Mouse (Mus musculus) hindbrain, embryonic 11.5 days (tissue): ENCODE measurements around the gene Prickle2. TPM values are rescaled to one million over a fixed set of nuclear protein-coding genes. Genes with fewer than 3 reads are reported as not detected.

Source experiments
- ATAC-seq: fragments of 200-750 bp; cut with Nextera tagmentation; 2 replicates; pipeline ENCODE4 v1.8.0; 2017; ENCODE audit warnings: mild to moderate bottlenecking, moderate TSS enrichment, moderate library complexity; ENCODE audit not compliant: low FRiP score
- DNase-seq: peaks from one replicate; pipeline ENCODE4 v3.0.0-alpha.2; 2015; ENCODE audit warnings: low spot score
- H3K27ac ChIP-seq: fragments of 300-500 bp; sonication (generic); 2 replicates; pipeline ENCODE4 v1.5.1; 2014; ENCODE audit warnings: mild to moderate bottlenecking, low read depth, low read length
- H3K27me3 ChIP-seq: fragments of 300-500 bp; sonication (generic); 2 replicates; pipeline ENCODE4 v1.6.1; 2014; ENCODE audit warnings: mild to moderate bottlenecking, low read length, moderate library complexity, mixed read lengths; ENCODE audit not compliant: control insufficient read depth, insufficient read depth
- H3K36me3 ChIP-seq: fragments of 300-500 bp; sonication (generic); 2 replicates; pipeline ENCODE4 v1.6.1; 2014; ENCODE audit warnings: mild to moderate bottlenecking, low read length, moderate library complexity, mixed read lengths; ENCODE audit not compliant: control insufficient read depth, insufficient read depth
- H3K4me1 ChIP-seq: fragments of 300-500 bp; sonication (generic); replicated peaks from 2 replicates; pipeline ENCODE4 v1.6.1; 2014; ENCODE audit warnings: low read length, mixed read lengths; ENCODE audit not compliant: control insufficient read depth, insufficient read depth
- H3K4me2 ChIP-seq: fragments of 300-500 bp; sonication (generic); replicated peaks from 2 replicates; pipeline ENCODE4 v1.6.1; 2014; ENCODE audit warnings: mild to moderate bottlenecking, low read depth, low read length
- H3K4me3 ChIP-seq: fragments of 300-500 bp; sonication (generic); 2 replicates; pipeline ENCODE4 v1.5.1; 2014; ENCODE audit warnings: low read depth, low read length
- H3K9ac ChIP-seq: fragments of 300-500 bp; sonication (generic); 2 replicates; pipeline ENCODE4 v1.6.1; 2014; ENCODE audit warnings: low read depth, low read length
- H3K9me3 ChIP-seq: fragments of 300-500 bp; sonication (generic); 2 replicates; pipeline ENCODE4 v1.6.1; 2016; ENCODE audit warnings: low read length; ENCODE audit not compliant: control insufficient read depth
- WGBS: fragments of 180-500 bp; shearing (Covaris S2); extraction: QIAGEN DNeasy Blood & Tissue Kit; methylation state at CpG from one replicate; pipeline ENCODE4 v1.1.7; 2014; 5-methylcytosine and 5-hydroxymethylcytosine counted together
- polyA plus RNA-seq: library from polyadenylated mRNA; unstranded; fragments of >200 nt; fragmentation: Nextera tagmentation; extraction: Ambion mirVana; gene quantifications from 2 replicates; pipeline ENCODE4 v1.2.1, GENCODE M21; 2014

Prickle2 gene
- polyA plus RNA-seq, 1 experiment from 2014 or later: 10.0 TPM

DNA sequence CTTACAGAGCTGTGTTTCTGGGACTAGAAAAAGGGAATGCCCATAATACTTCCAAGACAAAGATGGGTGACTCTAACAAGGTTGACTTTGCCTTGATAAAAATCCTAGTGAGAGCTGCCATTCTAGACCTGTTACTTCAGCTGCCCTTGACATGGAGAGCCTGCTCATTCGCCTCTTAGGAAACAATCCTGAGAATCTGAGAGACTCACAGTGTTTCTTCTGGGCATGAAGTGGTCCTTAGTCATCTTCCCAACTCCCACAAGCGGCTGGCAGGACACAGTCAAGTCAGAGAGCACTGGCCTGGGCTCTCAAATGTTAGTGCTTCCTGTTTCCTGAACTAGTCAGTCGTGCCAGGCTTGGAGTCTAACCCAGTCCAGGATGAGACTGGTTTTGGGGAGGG, 281.0 kb downstream of the Prickle2 start:
- no peak for ATAC-seq
- H3K27ac ChIP-seq: no peak overlapping the region
- H3K4me1 ChIP-seq: no peaks in the 10 kb centered on the region
- no peak overlapping the region for H3K4me2 ChIP-seq
- H3K9me3 ChIP-seq: no peaks in the 10 kb centered on the region
- H3K27me3 ChIP-seq: no peaks in the 10 kb centered on the region
- no peaks in the 10 kb centered on the region for H3K36me3 ChIP-seq
- H3K4me3 ChIP-seq: no peak overlapping the region
- WGBS: 80% methylated on average over 3 of the region's 3 CpGs
- no peak overlapping the region for H3K9ac ChIP-seq
- DNase-seq: no peak

DNA sequence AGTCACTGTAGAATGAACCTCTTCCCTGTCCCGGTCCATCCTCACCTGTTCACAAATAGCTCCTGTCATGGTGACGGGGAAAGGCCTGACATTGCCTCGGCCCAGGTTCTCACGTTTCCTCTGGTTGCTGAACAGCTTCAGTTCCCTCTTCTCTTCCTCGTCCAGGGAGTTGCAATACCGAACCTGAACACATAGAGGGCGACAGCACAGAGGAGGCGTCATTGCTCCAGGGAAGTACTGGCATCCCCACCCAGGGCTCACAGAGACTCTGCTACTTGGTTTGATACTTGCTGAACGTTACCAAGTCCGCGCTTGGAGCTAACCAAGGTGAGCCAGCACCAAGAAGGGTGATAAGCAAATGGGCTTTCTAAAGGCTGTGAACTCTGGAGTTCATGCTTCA, 283.7 kb downstream of the Prickle2 start:
- no peaks in the 10 kb centered on the region for H3K9me3 ChIP-seq
- peak; percentile 57 for DNase-seq
- H3K4me1 ChIP-seq: no peaks in the 10 kb centered on the region
- WGBS: 53% methylated on average over 11 of the region's 11 CpGs
- no peak for ATAC-seq
- H3K27me3 ChIP-seq: no peaks in the 10 kb centered on the region
- no peak overlapping the region for H3K27ac ChIP-seq
- no peak overlapping the region for H3K9ac ChIP-seq
- no peak overlapping the region for H3K4me3 ChIP-seq
- no peak overlapping the region for H3K4me2 ChIP-seq
- no peaks in the 10 kb centered on the region for H3K36me3 ChIP-seq

DNA sequence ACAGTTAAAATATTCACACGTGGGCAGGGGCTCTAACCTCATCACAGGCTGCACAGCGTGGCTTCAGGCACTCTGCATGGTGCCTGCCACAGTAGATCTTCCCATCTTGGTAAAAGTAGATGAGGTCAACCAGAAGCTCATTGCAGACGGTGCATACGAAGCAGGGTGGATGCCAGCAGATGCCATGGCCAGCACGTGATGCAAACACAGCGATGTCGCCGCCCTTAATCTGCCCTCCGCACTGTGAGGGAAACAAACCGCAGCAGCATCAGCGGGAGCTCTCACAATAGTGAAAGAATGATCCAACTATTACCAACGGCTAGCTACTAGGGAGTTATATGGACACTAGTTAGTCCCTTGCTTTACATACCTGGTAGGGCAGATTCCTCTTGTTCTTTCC, 285.8 kb downstream of the Prickle2 start:
- Histone ChIP-seq H3K4me3 (no peak overlapping the region), H3K9me3 (no peaks in the 10 kb centered on the region), H3K36me3 (no peaks in the 10 kb centered on the region), H3K4me1 (no peaks in the 10 kb centered on the region), H3K9ac (no peak overlapping the region), H3K27ac (no peak overlapping the region), H3K4me2 (no peak overlapping the region), H3K27me3 (no peaks in the 10 kb centered on the region)
- no peak for ATAC-seq
- DNase-seq: no peak
- WGBS: 91% methylated on average over 12 of the region's 12 CpGs

DNA sequence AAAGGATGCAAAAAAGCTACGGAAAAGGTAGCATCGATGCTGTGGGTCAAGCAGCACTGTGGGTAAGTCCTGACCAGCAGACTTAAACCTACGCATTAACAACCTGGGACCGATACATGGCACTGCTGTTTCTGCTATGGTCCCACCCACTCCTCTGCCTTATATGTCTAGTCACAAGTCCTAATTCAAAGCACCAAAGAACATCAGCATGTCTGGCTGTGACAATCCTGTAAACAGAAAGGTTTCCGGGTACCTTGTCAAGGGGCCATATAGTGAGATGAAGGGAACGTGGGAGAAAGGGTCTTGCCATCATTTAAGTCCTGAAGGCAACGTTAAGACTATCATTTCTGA, 290.6 kb downstream of the Prickle2 start:
- Histone ChIP-seq H3K4me1 (no peaks in the 10 kb centered on the region), H3K27ac (no peak overlapping the region), H3K9me3 (no peaks in the 10 kb centered on the region), H3K36me3 (no peaks in the 10 kb centered on the region; the same call in 1 of the 2 replicates), H3K27me3 (no peaks in the 10 kb centered on the region), H3K9ac (no peak overlapping the region), H3K4me2 (no peak overlapping the region), H3K4me3 (no peak overlapping the region)
- ATAC-seq (no peak), DNase-seq (no peak)
- 90% methylated on average over 7 of the region's 7 CpGs for WGBS

DNA sequence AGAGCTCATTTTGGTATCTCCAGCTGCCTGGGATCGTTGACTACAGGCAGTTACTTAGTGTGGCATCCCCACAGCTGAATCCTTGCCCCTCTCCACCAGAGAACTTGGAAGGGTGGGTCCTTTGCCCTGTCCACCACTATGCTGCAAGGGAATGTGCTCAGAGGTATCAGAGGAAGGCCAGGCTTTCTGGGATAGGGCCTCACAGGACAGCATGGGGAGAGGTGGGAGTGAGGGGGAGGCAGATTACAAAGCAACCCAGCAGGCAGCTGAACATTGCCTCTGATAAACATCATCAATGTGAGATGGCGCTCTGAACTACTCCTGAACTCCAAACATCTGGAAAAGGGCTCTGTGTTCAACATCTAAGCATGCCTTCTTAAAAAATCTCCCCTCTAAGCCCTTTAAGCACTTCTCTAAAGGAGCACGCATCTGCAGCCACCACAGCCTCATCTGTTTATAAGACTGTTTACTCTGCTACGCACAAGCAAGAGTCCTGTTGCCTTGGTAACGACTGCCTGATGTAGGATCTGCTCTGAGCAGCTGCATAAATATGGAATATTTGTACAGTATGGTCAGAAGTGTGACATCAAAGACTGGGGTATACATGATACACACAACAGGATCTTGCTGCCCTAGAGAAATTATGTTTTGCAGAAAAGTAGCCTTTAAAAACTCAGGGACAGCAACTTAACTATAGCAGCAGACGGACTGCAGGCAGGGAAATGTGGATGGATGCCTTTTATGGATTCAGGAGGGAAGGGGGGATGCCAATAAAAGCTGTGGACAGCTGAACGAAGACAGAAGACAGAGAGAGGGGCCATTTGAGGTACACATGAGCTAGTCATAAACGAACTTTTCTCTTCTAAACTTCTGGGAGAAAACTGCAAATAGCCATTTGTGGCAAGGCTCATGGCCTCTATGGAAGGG, 291.2 kb downstream of the Prickle2 start:
- Histone ChIP-seq H3K27me3 (no peaks in the 10 kb centered on the region), H3K36me3 (no peaks in the 10 kb centered on the region; the same call in 1 of the 2 replicates), H3K4me1 (no peaks in the 10 kb centered on the region), H3K4me3 (no peak overlapping the region), H3K9me3 (no peaks in the 10 kb centered on the region), H3K9ac (no peak overlapping the region), H3K4me2 (no peak overlapping the region), H3K27ac (no peak overlapping the region)
- WGBS: 67% methylated on average over 8 of the region's 8 CpGs
- ATAC-seq: no peak
- peak; percentile 33 for DNase-seq

DNA sequence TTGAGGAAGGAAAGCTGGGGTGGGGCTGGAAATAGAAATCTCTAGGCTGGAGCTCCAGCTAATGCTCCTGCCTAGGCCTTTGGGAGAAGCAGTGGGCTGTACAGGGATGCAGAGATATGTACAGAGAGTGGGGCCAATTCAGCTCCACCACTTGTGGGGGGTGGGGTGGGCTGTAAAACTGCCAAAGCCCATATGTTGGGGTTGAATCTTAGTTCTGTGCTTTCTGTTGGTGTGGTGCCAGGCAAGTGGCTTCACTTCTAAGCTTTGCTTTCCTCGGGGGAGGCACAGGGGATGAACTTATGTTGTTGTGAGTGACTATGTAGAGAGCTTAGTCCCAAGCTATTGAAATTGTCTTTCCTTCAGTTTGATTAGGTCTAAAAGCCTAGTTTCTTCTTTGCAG, 292.0 kb downstream of the Prickle2 start:
- no peak for ATAC-seq
- H3K4me1 ChIP-seq: no peaks in the 10 kb centered on the region
- H3K4me3 ChIP-seq: no peak overlapping the region
- H3K9ac ChIP-seq: no peak overlapping the region
- DNase-seq: no peak
- H3K27ac ChIP-seq: no peak overlapping the region
- H3K4me2 ChIP-seq: no peak overlapping the region
- no peaks in the 10 kb centered on the region for H3K9me3 ChIP-seq
- 83% methylated on average over 1 of the region's 1 CpGs for WGBS
- peaks cover 2% of the 10 kb centered on the region; the same call in 1 of the 2 replicates for H3K36me3 ChIP-seq
- no peaks in the 10 kb centered on the region for H3K27me3 ChIP-seq

DNA sequence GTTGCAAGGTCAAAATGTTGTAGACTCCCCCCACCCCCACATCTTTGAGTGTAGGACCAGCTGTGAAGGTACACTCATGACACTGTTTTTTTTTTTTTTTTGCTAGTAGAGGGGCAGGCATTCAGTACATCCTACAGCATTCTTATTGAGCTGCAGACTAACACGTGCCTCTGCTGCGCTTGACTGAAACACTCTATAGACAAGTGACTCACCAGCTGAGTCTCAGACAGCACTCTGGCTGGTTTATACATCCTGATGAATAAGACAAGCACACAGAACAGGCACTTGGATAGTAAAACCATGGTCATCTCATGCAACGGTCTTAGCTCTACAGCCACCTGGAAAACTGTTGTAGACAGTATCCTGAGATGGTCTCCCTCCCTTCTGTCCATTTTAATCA, 296.2 kb downstream of the Prickle2 start:
- Histone ChIP-seq H3K4me1 (no peaks in the 10 kb centered on the region), H3K4me2 (no peak overlapping the region), H3K9ac (no peak overlapping the region), H3K27me3 (no peaks in the 10 kb centered on the region), H3K9me3 (no peaks in the 10 kb centered on the region), H3K4me3 (no peak overlapping the region), H3K27ac (no peak overlapping the region), H3K36me3 (peaks cover 2% of the 10 kb centered on the region; the same call in 1 of the 2 replicates)
- DNase-seq (no peak), ATAC-seq (no peak)
- 94% methylated on average over 3 of the region's 3 CpGs for WGBS

DNA sequence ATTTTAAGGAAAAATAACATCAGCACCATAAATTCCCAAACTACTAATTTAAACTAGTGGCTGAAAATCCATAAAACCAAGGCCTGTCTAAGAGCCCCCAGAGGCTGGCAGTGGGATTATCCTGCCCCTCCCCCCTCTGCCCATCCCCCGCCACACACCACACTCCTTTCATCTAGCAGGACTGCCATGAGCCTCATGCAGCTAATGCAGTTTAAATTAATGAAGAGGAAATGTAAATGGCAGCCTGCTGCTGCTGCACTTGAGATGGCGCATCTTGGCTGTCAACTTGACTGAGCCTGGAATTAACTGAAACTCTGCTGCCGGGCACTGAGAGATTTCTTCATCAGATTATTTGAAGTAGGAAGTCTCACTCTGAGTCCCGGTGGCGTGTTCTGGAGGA, 298.7 kb downstream of the Prickle2 start:
- no peak overlapping the region for H3K27ac ChIP-seq
- H3K4me1 ChIP-seq: no peaks in the 10 kb centered on the region
- 58% methylated on average over 5 of the region's 5 CpGs for WGBS
- peak; percentile 35 for DNase-seq
- no peak overlapping the region for H3K4me3 ChIP-seq
- no peaks in the 10 kb centered on the region for H3K27me3 ChIP-seq
- peaks cover 2% of the 10 kb centered on the region; the same call in 1 of the 2 replicates for H3K36me3 ChIP-seq
- peak; percentile 64 for ATAC-seq
- no peak overlapping the region for H3K4me2 ChIP-seq
- no peaks in the 10 kb centered on the region for H3K9me3 ChIP-seq
- H3K9ac ChIP-seq: no peak overlapping the region

DNA sequence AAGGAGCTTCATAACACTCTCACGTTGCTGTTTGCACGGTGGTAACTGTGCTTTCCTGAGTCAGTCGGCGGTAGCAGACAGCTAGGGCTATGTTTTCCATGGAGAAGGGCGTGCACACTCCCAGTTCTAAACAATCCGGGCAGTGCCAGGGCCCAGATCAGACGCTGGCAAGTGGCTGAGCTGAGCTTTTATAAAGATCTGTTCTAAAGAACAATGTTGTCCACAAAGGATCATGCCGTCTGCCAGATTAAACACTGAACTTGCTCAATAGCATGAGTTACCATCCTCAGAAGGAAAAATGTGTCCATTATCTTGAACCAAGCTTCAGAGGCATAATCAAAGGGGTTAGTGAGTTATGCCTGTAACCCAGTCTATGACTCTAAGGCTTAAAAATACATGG, 300.4 kb downstream of the Prickle2 start:
- H3K27me3 ChIP-seq: no peaks in the 10 kb centered on the region
- H3K4me3 ChIP-seq: no peak overlapping the region
- 0 out of 2 replicates have a peak, but pooled peaks cover 2% of the 10 kb centered on the region for H3K36me3 ChIP-seq
- H3K4me1 ChIP-seq: no peaks in the 10 kb centered on the region
- no peak overlapping the region for H3K9ac ChIP-seq
- H3K4me2 ChIP-seq: no peak overlapping the region
- H3K27ac ChIP-seq: no peak overlapping the region
- H3K9me3 ChIP-seq: no peaks in the 10 kb centered on the region
- DNase-seq: no peak
- WGBS: 83% methylated on average over 8 of the region's 8 CpGs
- no peak for ATAC-seq
